Mouse (Mus musculus) cortical plate, adult 2 months (tissue): ENCODE measurements around the gene Gm12248.

Experiments used
- CTCF ChIP-seq: fragments of 200-500 bp; IDR thresholded peaks from 2 replicates; pipeline ENCODE4 v1.5.1; 2011; ENCODE audit warnings: mild to moderate bottlenecking, control low read depth, low read length; ENCODE audit not compliant: insufficient read depth; ENCODE audit errors: extremely low read depth
- POLR2A ChIP-seq: fragments of 200-500 bp; IDR thresholded peaks from 2 replicates; pipeline ENCODE4 v1.6.1; 2011; ENCODE audit warnings: mild to moderate bottlenecking, low read length, control low read depth; ENCODE audit not compliant: insufficient read depth; ENCODE audit errors: extremely low read depth

DNA sequence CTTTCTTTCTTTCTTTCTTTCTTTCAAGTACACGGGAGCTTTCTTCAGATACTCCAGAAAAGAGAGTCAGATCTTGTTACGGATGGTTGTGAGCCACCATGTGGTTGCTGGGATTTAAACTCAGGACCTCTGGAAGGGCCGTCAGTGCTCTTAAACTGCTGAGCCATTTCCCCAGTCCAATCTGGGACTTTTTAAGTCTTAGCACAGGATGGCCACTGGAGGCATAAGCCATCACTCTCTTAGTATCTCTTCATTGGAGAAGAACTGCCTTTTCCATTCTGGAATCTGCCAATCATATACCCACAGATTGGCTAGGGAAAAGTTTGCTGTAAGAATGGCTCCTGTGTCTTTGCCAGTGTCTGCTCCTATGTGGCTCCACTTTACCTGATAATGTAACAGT is 14.1 kb upstream of the Gm12248 start:
- TF ChIP-seq POLR2A (no peak), CTCF (no peak)
